Mouse (Mus musculus): ENCODE data around the gene Pdcd1. TPM values are rescaled to one million over a fixed set of nuclear protein-coding genes. Genes with fewer than 3 reads are reported as not detected.
"Not testable (repeated sequence)": the region's sequence is repeated elsewhere in the genome, so short reads cannot be mapped to it uniquely, and the experiment has no call there.

The Pdcd1 gene
- polyA plus RNA-seq, 1 experiment from 2014 or later: 3.7 TPM

- Histone ChIP-seq H3K4me2 (ENCODE audit: low read depth, low read length) (no peak overlapping the region), H3K9me3 (replicated peaks; ENCODE audit: control insufficient read depth, low read length) (no peaks in the 10 kb centered on the region), H3K4me1 (ENCODE audit: control insufficient read depth, insufficient read depth, low read length) (no peaks in the 10 kb centered on the region), H3K9ac (ENCODE audit: low read length) (no peak overlapping the region), H3K27ac (ENCODE audit: low read length) (no peak overlapping the region), H3K27me3 (ENCODE audit: control insufficient read depth, insufficient read depth, low read length) (no peaks in the 10 kb centered on the region), H3K36me3 (ENCODE audit: control insufficient read depth, insufficient read depth) (no peaks in the 10 kb centered on the region), H3K4me3 (ENCODE audit: low read length) (no peak overlapping the region)
- 36% methylated on average over 1 of the region's 1 CpGs for WGBS
- ATAC-seq (replicated peaks; ENCODE audit: extremely low read depth, insufficient read depth, low FRiP score): no peak
Measured at GRCm38 (mm10) chr1:94076702-94077101, 24.3 kb upstream of the Pdcd1 start.

- Histone ChIP-seq H3K27ac (ENCODE audit: low read length) (no peak overlapping the region), H3K27me3 (ENCODE audit: control insufficient read depth, insufficient read depth, low read length) (no peaks in the 10 kb centered on the region), H3K4me2 (ENCODE audit: low read depth, low read length) (no peak overlapping the region), H3K9me3 (replicated peaks; ENCODE audit: control insufficient read depth, low read length) (no peaks in the 10 kb centered on the region), H3K36me3 (ENCODE audit: control insufficient read depth, insufficient read depth) (no peaks in the 10 kb centered on the region), H3K9ac (ENCODE audit: low read length) (no peak overlapping the region), H3K4me1 (ENCODE audit: control insufficient read depth, insufficient read depth, low read length) (no peaks in the 10 kb centered on the region), H3K4me3 (ENCODE audit: low read length) (no peak overlapping the region)
- no peak for ATAC-seq (replicated peaks; ENCODE audit: extremely low read depth, insufficient read depth, low FRiP score)
- 77% methylated on average over 6 of the region's 6 CpGs for WGBS
Measured at GRCm38 (mm10) chr1:94074756-94075155, 22.4 kb upstream of the Pdcd1 start.

- H3K4me1 ChIP-seq (ENCODE audit: control insufficient read depth, insufficient read depth, low read length); ATAC-seq (replicated peaks; ENCODE audit: extremely low read depth, insufficient read depth, low FRiP score); H3K9me3 ChIP-seq (replicated peaks; ENCODE audit: control insufficient read depth, low read length); H3K36me3 ChIP-seq (ENCODE audit: control insufficient read depth, insufficient read depth); H3K4me3 ChIP-seq (ENCODE audit: low read length); H3K27me3 ChIP-seq (ENCODE audit: control insufficient read depth, insufficient read depth, low read length); H3K9ac ChIP-seq (ENCODE audit: low read length); H3K4me2 ChIP-seq (ENCODE audit: low read depth, low read length); H3K27ac ChIP-seq (ENCODE audit: low read length): not testable (repeated sequence)
- WGBS: 72% methylated on average over 1 of the region's 1 CpGs
Measured at GRCm38 (mm10) chr1:94058281-94058680, 5.9 kb upstream of the Pdcd1 start.

- H3K27me3 ChIP-seq (ENCODE audit: control insufficient read depth, insufficient read depth, low read length): no peaks in the 10 kb centered on the region
- H3K9ac ChIP-seq (ENCODE audit: low read length): no peak overlapping the region
- no peaks in the 10 kb centered on the region for H3K36me3 ChIP-seq (ENCODE audit: control insufficient read depth, insufficient read depth)
- no peak overlapping the region for H3K4me3 ChIP-seq (ENCODE audit: low read length)
- 95% methylated on average over 2 of the region's 2 CpGs for WGBS
- no peaks in the 10 kb centered on the region for H3K9me3 ChIP-seq (replicated peaks; ENCODE audit: control insufficient read depth, low read length)
- no peaks in the 10 kb centered on the region for H3K4me1 ChIP-seq (ENCODE audit: control insufficient read depth, insufficient read depth, low read length)
- no peak overlapping the region for H3K4me2 ChIP-seq (ENCODE audit: low read depth, low read length)
- no peak overlapping the region for H3K27ac ChIP-seq (ENCODE audit: low read length)
- no peak for ATAC-seq (replicated peaks; ENCODE audit: extremely low read depth, insufficient read depth, low FRiP score)
Measured at GRCm38 (mm10) chr1:94057401-94057800, 5.0 kb upstream of the Pdcd1 start.

GRCm38 (mm10) chr1:94055966-94056365 is 3.6 kb upstream of the Pdcd1 start:
- H3K27ac ChIP-seq (ENCODE audit: low read length): no peak overlapping the region
- ATAC-seq (replicated peaks; ENCODE audit: extremely low read depth, insufficient read depth, low FRiP score): no peak

GRCm38 (mm10) chr1:94054481-94054880 is 2.1 kb upstream of the Pdcd1 start:
- no peak overlapping the region for H3K4me2 ChIP-seq (ENCODE audit: low read depth, low read length)
- no peaks in the 10 kb centered on the region for H3K27me3 ChIP-seq (ENCODE audit: control insufficient read depth, insufficient read depth, low read length)
- H3K4me1 ChIP-seq (ENCODE audit: control insufficient read depth, insufficient read depth, low read length): no peaks in the 10 kb centered on the region
- no peaks in the 10 kb centered on the region for H3K36me3 ChIP-seq (ENCODE audit: control insufficient read depth, insufficient read depth)
- ATAC-seq (replicated peaks; ENCODE audit: extremely low read depth, insufficient read depth, low FRiP score): no peak
- H3K9me3 ChIP-seq (replicated peaks; ENCODE audit: control insufficient read depth, low read length): no peaks in the 10 kb centered on the region
- 71% methylated on average over 1 of the region's 1 CpGs for WGBS
- no peak overlapping the region for H3K27ac ChIP-seq (ENCODE audit: low read length)
- H3K9ac ChIP-seq (ENCODE audit: low read length): no peak overlapping the region
- no peak overlapping the region for H3K4me3 ChIP-seq (ENCODE audit: low read length)

More at GRCm38 (mm10) chr1:94055966-94056365, 3.6 kb upstream of the Pdcd1 start:
- no peak overlapping the region for H3K4me3 ChIP-seq (ENCODE audit: low read length)
- H3K9ac ChIP-seq (ENCODE audit: low read length): no peak overlapping the region
- H3K27me3 ChIP-seq (ENCODE audit: control insufficient read depth, insufficient read depth, low read length): no peaks in the 10 kb centered on the region
- H3K36me3 ChIP-seq (ENCODE audit: control insufficient read depth, insufficient read depth): no peaks in the 10 kb centered on the region
- H3K9me3 ChIP-seq (replicated peaks; ENCODE audit: control insufficient read depth, low read length): no peaks in the 10 kb centered on the region
- 32% methylated on average over 3 of the region's 3 CpGs for WGBS
- no peaks in the 10 kb centered on the region for H3K4me1 ChIP-seq (ENCODE audit: control insufficient read depth, insufficient read depth, low read length)
- no peak overlapping the region for H3K4me2 ChIP-seq (ENCODE audit: low read depth, low read length)

GRCm38 (mm10) chr1:94053530-94054216 is 1.3 kb upstream of the Pdcd1 start:
- 0 out of 2 replicates have a peak, but pooled peaks have one; percentile 19 for ATAC-seq (replicated peaks; ENCODE audit: extremely low read depth, insufficient read depth, low FRiP score)
- no peak overlapping the region for H3K4me3 ChIP-seq (ENCODE audit: low read length)
- no peaks in the 10 kb centered on the region for H3K4me1 ChIP-seq (ENCODE audit: control insufficient read depth, insufficient read depth, low read length)
- no peak overlapping the region for H3K4me2 ChIP-seq (ENCODE audit: low read depth, low read length)
- no peak overlapping the region for H3K27ac ChIP-seq (ENCODE audit: low read length)
- no peaks in the 10 kb centered on the region for H3K27me3 ChIP-seq (ENCODE audit: control insufficient read depth, insufficient read depth, low read length)
- WGBS: 53% methylated on average over 7 of the region's 7 CpGs
- H3K9me3 ChIP-seq (replicated peaks; ENCODE audit: control insufficient read depth, low read length): no peaks in the 10 kb centered on the region
- H3K36me3 ChIP-seq (ENCODE audit: control insufficient read depth, insufficient read depth): no peaks in the 10 kb centered on the region
- no peak overlapping the region for H3K9ac ChIP-seq (ENCODE audit: low read length)

GRCm38 (mm10) chr1:94051104-94051503 is 1.2 kb downstream of the Pdcd1 start:
- Histone ChIP-seq H3K27me3 (ENCODE audit: control insufficient read depth, insufficient read depth, low read length) (no peaks in the 10 kb centered on the region), H3K36me3 (ENCODE audit: control insufficient read depth, insufficient read depth) (no peaks in the 10 kb centered on the region), H3K4me1 (ENCODE audit: control insufficient read depth, insufficient read depth, low read length) (no peaks in the 10 kb centered on the region), H3K4me2 (ENCODE audit: low read depth, low read length) (no peak overlapping the region), H3K9me3 (replicated peaks; ENCODE audit: control insufficient read depth, low read length) (no peaks in the 10 kb centered on the region), H3K4me3 (ENCODE audit: low read length) (no peak overlapping the region), H3K27ac (ENCODE audit: low read length) (no peak overlapping the region), H3K9ac (ENCODE audit: low read length) (no peak overlapping the region)
- ATAC-seq (replicated peaks; ENCODE audit: extremely low read depth, insufficient read depth, low FRiP score): no peak
- WGBS: 78% methylated on average over 5 of the region's 5 CpGs

GRCm38 (mm10) chr1:94046544-94046943 is 5.8 kb downstream of the Pdcd1 start:
- WGBS: 73% methylated on average over 4 of the region's 4 CpGs

More at GRCm38 (mm10) chr1:94046544-94046943, 5.8 kb downstream of the Pdcd1 start:
- no peak overlapping the region for H3K27ac ChIP-seq (ENCODE audit: low read length)
- ATAC-seq (replicated peaks; ENCODE audit: extremely low read depth, insufficient read depth, low FRiP score): no peak
- no peak overlapping the region for H3K4me3 ChIP-seq (ENCODE audit: low read length)
- H3K4me1 ChIP-seq (ENCODE audit: control insufficient read depth, insufficient read depth, low read length): no peaks in the 10 kb centered on the region
- H3K9ac ChIP-seq (ENCODE audit: low read length): no peak overlapping the region
- no peaks in the 10 kb centered on the region for H3K36me3 ChIP-seq (ENCODE audit: control insufficient read depth, insufficient read depth)
- no peak overlapping the region for H3K4me2 ChIP-seq (ENCODE audit: low read depth, low read length)
- H3K9me3 ChIP-seq (replicated peaks; ENCODE audit: control insufficient read depth, low read length): no peaks in the 10 kb centered on the region
- no peaks in the 10 kb centered on the region for H3K27me3 ChIP-seq (ENCODE audit: control insufficient read depth, insufficient read depth, low read length)

Data from heart, embryonic 16.5 days (tissue).